Mouse (Mus musculus) kidney, adult 11 months (tissue): Measurements from ENCODE around the gene Tagln2.

Source experiments
- DNase-seq: peaks from one replicate; pipeline ENCODE4 v3.0.0; 2022

Gene Tagln2

GRCm38 (mm10) chr1:172503111-172503997, 3.5 kb downstream of the Tagln2 start:
- DNase-seq: no peak

- no peak for DNase-seq
Observed at GRCm38 (mm10) chr1:172504756-172505155, 4.9 kb downstream of the Tagln2 start.

GRCm38 (mm10) chr1:172507001-172507400, 7.2 kb downstream of the Tagln2 start:
- DNase-seq: no peak

GRCm38 (mm10) chr1:172507701-172508100, 7.9 kb downstream of the Tagln2 start:
- peak; percentile 58 for DNase-seq

- DNase-seq: no peak
Observed at GRCm38 (mm10) chr1:172508172-172508571, 8.3 kb downstream of the Tagln2 start.

- DNase-seq: no peak
Observed at GRCm38 (mm10) chr1:172509235-172509634, 9.4 kb downstream of the Tagln2 start.

- DNase-seq: no peak
Observed at GRCm38 (mm10) chr1:172509983-172510382, 10.1 kb downstream of the Tagln2 start.

GRCm38 (mm10) chr1:172510421-172510972, 10.7 kb downstream of the Tagln2 start:
- peak; percentile 63 for DNase-seq

- peak; percentile 77 for DNase-seq
Observed at GRCm38 (mm10) chr1:172512962-172513361, 13.1 kb downstream of the Tagln2 start.

GRCm38 (mm10) chr1:172513525-172514212, 13.8 kb downstream of the Tagln2 start:
- DNase-seq: peak; percentile 53

- DNase-seq: no peak
Observed at GRCm38 (mm10) chr1:172514213-172514529, 14.3 kb downstream of the Tagln2 start.

- DNase-seq: no peak
Observed at GRCm38 (mm10) chr1:172514551-172515268, 14.9 kb downstream of the Tagln2 start.

- peak; percentile 72 for DNase-seq
Observed at GRCm38 (mm10) chr1:172515396-172515795, 15.5 kb downstream of the Tagln2 start.

GRCm38 (mm10) chr1:172518013-172518412, 18.2 kb downstream of the Tagln2 start:
- DNase-seq: no peak

- DNase-seq: no peak
Observed at GRCm38 (mm10) chr1:172519644-172520043, 19.8 kb downstream of the Tagln2 start.

- peak; percentile 90 for DNase-seq
Observed at GRCm38 (mm10) chr1:172520576-172521440, 21.0 kb downstream of the Tagln2 start, which contains the start of gene Cfap45. TSS of gene Cfap45 (plus strand) at chr1:172520801.

- DNase-seq: no peak
Observed at GRCm38 (mm10) chr1:172522524-172522923, 22.7 kb downstream of the Tagln2 start.

GRCm38 (mm10) chr1:172523699-172524101, 23.9 kb downstream of the Tagln2 start:
- no peak for DNase-seq

GRCm38 (mm10) chr1:172525027-172525764, 25.3 kb downstream of the Tagln2 start:
- DNase-seq: peak; percentile 55

- no peak for DNase-seq
Observed at GRCm38 (mm10) chr1:172525971-172526370, 26.1 kb downstream of the Tagln2 start.

GRCm38 (mm10) chr1:172526380-172527081, 26.7 kb downstream of the Tagln2 start:
- peak; percentile 41 for DNase-seq
